Mouse (Mus musculus): ENCODE data around the gene Stub1. TPM values are rescaled to one million over a fixed set of nuclear protein-coding genes. Genes with fewer than 3 reads are reported as not detected.

The Stub1 gene
- total and polyA plus RNA-seq, 2 experiments from 2014 or later = 273 to 369 TPM

GRCm38 (mm10) chr17:25843636-25844395 is 10.6 kb upstream of the Stub1 start:
- Histone ChIP-seq H3K27ac (peak overlapping the region; percentile 83), H3K9me3 (ENCODE audit: low read length) (no peaks in the 10 kb centered on the region), H3K4me2 (ENCODE audit: low read depth, low read length) (peak overlapping the region; percentile 67), H3K36me3 (ENCODE audit: insufficient read depth, low read length) (peaks cover 36% of the 10 kb centered on the region), H3K9ac (replicated peaks; ENCODE audit: low read length) (peak overlapping the region; percentile 75), H3K4me3 (ENCODE audit: low read length) (peak overlapping the region; percentile 83), H3K27me3 (ENCODE audit: insufficient read depth, low read length) (no peaks in the 10 kb centered on the region), H3K4me1 (ENCODE audit: insufficient read depth, low read length) (peaks cover 7% of the 10 kb centered on the region; the same call in 1 of the 2 replicates)
- WGBS = 3% methylated on average over 37 of the region's 38 CpGs
- DNase-seq (ENCODE audit: low spot score) = peak; percentile 32
- TF ChIP-seq CTCF (IDR thresholded peaks at IDR 0.05; ENCODE audit: low read depth) = no peak
- ATAC-seq = no peak

DNA sequence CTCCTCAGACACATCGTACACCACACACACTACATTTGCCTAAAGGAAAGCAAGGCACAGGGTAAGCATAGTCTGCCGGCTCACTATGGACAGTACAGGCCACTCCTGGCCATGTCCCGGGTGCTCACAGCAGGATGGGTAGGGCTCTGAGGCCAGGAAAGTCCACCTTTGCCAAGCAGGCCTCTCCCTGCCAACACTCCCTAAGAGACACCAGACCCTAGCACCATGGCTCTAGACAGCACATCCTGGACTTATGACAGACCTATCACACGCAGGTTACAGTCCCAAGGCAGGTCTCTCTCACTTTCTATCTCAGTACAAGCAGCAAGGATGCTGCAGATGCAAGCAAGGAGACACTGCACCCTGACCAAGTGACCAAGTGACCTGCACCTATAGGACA is 9.9 kb upstream of the Stub1 start:
- H3K9me3 ChIP-seq (ENCODE audit: low read length) = no peaks in the 10 kb centered on the region
- peak overlapping the region; percentile 67 for H3K4me2 ChIP-seq (ENCODE audit: low read depth, low read length)
- H3K4me3 ChIP-seq (ENCODE audit: low read length) = peak overlapping the region; percentile 83
- ATAC-seq (no peak), DNase-seq (ENCODE audit: low spot score) (no peak)
- TF ChIP-seq CTCF (IDR thresholded peaks at IDR 0.05; ENCODE audit: low read depth) = no peak
- H3K36me3 ChIP-seq (ENCODE audit: insufficient read depth, low read length) = peaks cover 37% of the 10 kb centered on the region
- H3K9ac ChIP-seq (replicated peaks; ENCODE audit: low read length) = peak overlapping the region; percentile 75
- H3K27me3 ChIP-seq (ENCODE audit: insufficient read depth, low read length) = no peaks in the 10 kb centered on the region
- WGBS = 91% methylated on average over 4 of the region's 4 CpGs
- no peak overlapping the region for H3K27ac ChIP-seq
- H3K4me1 ChIP-seq (ENCODE audit: insufficient read depth, low read length) = peaks cover 7% of the 10 kb centered on the region; the same call in 1 of the 2 replicates

- peaks cover 37% of the 10 kb centered on the region for H3K36me3 ChIP-seq (ENCODE audit: insufficient read depth, low read length)
- 74% methylated on average over 3 of the region's 3 CpGs for WGBS
- no peak for DNase-seq (ENCODE audit: low spot score)
- TF ChIP-seq CTCF (IDR thresholded peaks at IDR 0.05; ENCODE audit: low read depth) = no peak
- H3K9me3 ChIP-seq (ENCODE audit: low read length) = no peaks in the 10 kb centered on the region
- ATAC-seq = no peak
- no peaks in the 10 kb centered on the region for H3K27me3 ChIP-seq (ENCODE audit: insufficient read depth, low read length)
- no peak overlapping the region for H3K27ac ChIP-seq
- peaks cover 11% of the 10 kb centered on the region for H3K4me1 ChIP-seq (ENCODE audit: insufficient read depth, low read length)
- no peak overlapping the region for H3K4me2 ChIP-seq (ENCODE audit: low read depth, low read length)
- H3K9ac ChIP-seq (replicated peaks; ENCODE audit: low read length) = no peak overlapping the region
- H3K4me3 ChIP-seq (ENCODE audit: low read length) = no peak overlapping the region
Measured at GRCm38 (mm10) chr17:25842509-25842908, 9.3 kb upstream of the Stub1 start.

- no peak within 1 kb of the TSS for H3K4me2 ChIP-seq (ENCODE audit: low read depth, low read length)
- H3K27ac ChIP-seq = no peak within 1 kb of the TSS
- no peak within 1 kb of the TSS for H3K9ac ChIP-seq (replicated peaks; ENCODE audit: low read length)
- DNase-seq (ENCODE audit: low spot score) (no peak), ATAC-seq (no peak)
- WGBS = 94% methylated on average over 22 of the region's 22 CpGs
- H3K4me1 ChIP-seq (ENCODE audit: insufficient read depth, low read length) = peaks cover 19% of the 10 kb centered on the region
- peaks cover 37% of the 10 kb centered on the region for H3K36me3 ChIP-seq (ENCODE audit: insufficient read depth, low read length)
- H3K9me3 ChIP-seq (ENCODE audit: low read length) = no peaks in the 10 kb centered on the region
- no peak within 1 kb of the TSS for H3K4me3 ChIP-seq (ENCODE audit: low read length)
- no peaks in the 10 kb centered on the region for H3K27me3 ChIP-seq (ENCODE audit: insufficient read depth, low read length)
- no peak for TF ChIP-seq CTCF (IDR thresholded peaks at IDR 0.05; ENCODE audit: low read depth)
Measured at GRCm38 (mm10) chr17:25841117-25841880, 8.1 kb upstream of the Stub1 start, which contains the start of gene Gm20683. Gene Gm20683, minus strand, starts transcription at chr17:25841763.

GRCm38 (mm10) chr17:25840519-25840918 is 7.3 kb upstream of the Stub1 start:
- TF ChIP-seq CTCF (IDR thresholded peaks at IDR 0.05; ENCODE audit: low read depth) = no peak

DNA sequence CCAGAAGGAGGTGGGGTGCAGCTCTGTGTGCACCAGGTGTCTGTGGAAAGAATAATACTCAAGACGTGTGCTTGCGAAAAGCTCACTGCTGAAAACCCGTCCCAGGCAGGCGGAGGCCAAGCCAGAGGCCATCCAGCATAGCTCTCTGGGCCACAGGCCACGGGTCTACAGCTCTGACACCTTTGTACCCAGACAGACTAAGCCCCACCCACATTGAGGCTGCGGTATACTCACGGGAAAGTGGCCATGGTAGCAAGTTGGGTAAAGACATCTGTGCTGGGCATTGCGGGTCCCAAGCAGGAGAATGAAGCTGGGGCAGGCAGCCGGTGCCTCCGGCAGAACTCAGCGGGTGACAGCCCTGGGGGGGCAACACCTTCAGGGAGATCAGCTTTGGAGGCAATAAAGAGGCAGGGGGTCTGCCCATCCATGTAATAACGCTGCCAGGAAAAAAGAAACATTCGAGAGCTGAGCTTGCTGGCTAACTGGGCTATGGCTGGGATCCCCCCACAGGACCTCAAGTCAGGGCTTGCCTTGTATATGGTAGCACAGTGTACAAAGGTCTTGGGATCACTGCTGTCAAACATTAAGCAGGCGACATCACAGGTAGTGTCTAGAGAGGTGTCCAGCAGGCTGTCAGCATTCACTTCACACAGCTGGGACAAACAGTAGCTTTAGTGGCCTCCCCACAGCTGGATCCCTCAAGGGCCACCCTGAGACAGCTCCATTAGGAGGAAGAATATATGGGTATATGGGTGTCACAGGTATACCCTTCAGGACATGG is 6.4 kb upstream of the Stub1 start:
- no peak overlapping the region for H3K9ac ChIP-seq (replicated peaks; ENCODE audit: low read length)
- H3K27ac ChIP-seq = no peak overlapping the region
- no peak for DNase-seq (ENCODE audit: low spot score)
- 86% methylated on average over 14 of the region's 14 CpGs for WGBS
- ATAC-seq = no peak
- no peak for TF ChIP-seq CTCF (IDR thresholded peaks at IDR 0.05; ENCODE audit: low read depth)
- H3K36me3 ChIP-seq (ENCODE audit: insufficient read depth, low read length) = peaks cover 37% of the 10 kb centered on the region
- H3K4me3 ChIP-seq (ENCODE audit: low read length) = no peak overlapping the region
- H3K27me3 ChIP-seq (ENCODE audit: insufficient read depth, low read length) = no peaks in the 10 kb centered on the region
- H3K9me3 ChIP-seq (ENCODE audit: low read length) = no peaks in the 10 kb centered on the region
- peaks cover 36% of the 10 kb centered on the region for H3K4me1 ChIP-seq (ENCODE audit: insufficient read depth, low read length)
- H3K4me2 ChIP-seq (ENCODE audit: low read depth, low read length) = no peak overlapping the region

More at GRCm38 (mm10) chr17:25840519-25840918, 7.3 kb upstream of the Stub1 start:
- no peaks in the 10 kb centered on the region for H3K27me3 ChIP-seq (ENCODE audit: insufficient read depth, low read length)
- no peaks in the 10 kb centered on the region for H3K9me3 ChIP-seq (ENCODE audit: low read length)
- H3K4me3 ChIP-seq (ENCODE audit: low read length) = no peak overlapping the region
- H3K4me1 ChIP-seq (ENCODE audit: insufficient read depth, low read length) = peaks cover 27% of the 10 kb centered on the region
- no peak overlapping the region for H3K27ac ChIP-seq
- H3K4me2 ChIP-seq (ENCODE audit: low read depth, low read length) = no peak overlapping the region
- peaks cover 37% of the 10 kb centered on the region for H3K36me3 ChIP-seq (ENCODE audit: insufficient read depth, low read length)
- WGBS = 94% methylated on average over 6 of the region's 6 CpGs
- no peak overlapping the region for H3K9ac ChIP-seq (replicated peaks; ENCODE audit: low read length)
- no peak for DNase-seq (ENCODE audit: low spot score)
- no peak for ATAC-seq

All from hindbrain, postnatal 0 days (tissue).